Mouse (Mus musculus) liver, embryonic 11.5 days (tissue): Measurements from ENCODE around the gene Gm17416. TPM values are rescaled to one million over a fixed set of nuclear protein-coding genes. Genes with fewer than 3 reads are reported as not detected.

Experiments used
- ATAC-seq: fragments of 200-750 bp; cut with Nextera tagmentation; replicated peaks from 2 replicates; pipeline ENCODE4 v1.8.0; 2017; ENCODE audit warnings: moderate number of reproducible peaks, mild to moderate bottlenecking, moderate TSS enrichment, moderate library complexity; ENCODE audit not compliant: low FRiP score
- DNase-seq: peaks from one replicate; pipeline ENCODE4 v3.0.0-alpha.2; 2017; ENCODE audit warnings: low spot score
- H3K27ac ChIP-seq: fragments of 300-500 bp; sonication (generic); 2 replicates; pipeline ENCODE4 v1.5.1; 2014; ENCODE audit warnings: mild to moderate bottlenecking, low read depth, low read length, control low read depth
- H3K27me3 ChIP-seq: fragments of 300-500 bp; sonication (generic); replicated peaks from 2 replicates; pipeline ENCODE4 v1.6.1; 2014; ENCODE audit warnings: low read length, mixed read lengths; ENCODE audit not compliant: control insufficient read depth, insufficient read depth
- H3K36me3 ChIP-seq: fragments of 300-500 bp; sonication (generic); 2 replicates; pipeline ENCODE4 v1.6.1; 2014; ENCODE audit warnings: mild to moderate bottlenecking, low read length, moderate library complexity, mixed read lengths; ENCODE audit not compliant: control insufficient read depth, insufficient read depth
- H3K4me1 ChIP-seq: fragments of 300-500 bp; sonication (generic); replicated peaks from 2 replicates; pipeline ENCODE4 v1.6.1; 2014; ENCODE audit warnings: low read length, mixed read lengths; ENCODE audit not compliant: control insufficient read depth, insufficient read depth
- H3K4me2 ChIP-seq: fragments of 300-500 bp; sonication (generic); 2 replicates; pipeline ENCODE4 v1.6.1; 2014; ENCODE audit warnings: mild to moderate bottlenecking, control low read depth, moderate library complexity
- H3K4me3 ChIP-seq: fragments of 300-500 bp; sonication (generic); 2 replicates; pipeline ENCODE4 v1.5.1; 2014; ENCODE audit warnings: low read depth, low read length, control low read depth
- H3K9ac ChIP-seq: fragments of 300-500 bp; sonication (generic); 2 replicates; pipeline ENCODE4 v1.6.1; 2014; ENCODE audit warnings: low read depth, low read length, control low read depth
- H3K9me3 ChIP-seq: fragments of 300-500 bp; sonication (generic); 2 replicates; pipeline ENCODE4 v1.6.1; 2016; ENCODE audit warnings: low read length, inconsistent platforms, mixed read lengths; ENCODE audit not compliant: control insufficient read depth
- WGBS: fragments of 180-500 bp; shearing (Covaris S2); extraction: QIAGEN DNeasy Blood & Tissue Kit; methylation state at CpG from one replicate; pipeline ENCODE4 v1.1.7; 2014; 5-methylcytosine and 5-hydroxymethylcytosine counted together
- polyA plus RNA-seq: library from polyadenylated mRNA; unstranded; fragments of >200 nt; fragmentation: Nextera tagmentation; extraction: Ambion mirVana; gene quantifications from 2 replicates; pipeline ENCODE4 v1.2.1, GENCODE M21; 2014

The Gm17416 gene
- polyA plus RNA-seq, result not detected in 2 replicates

GRCm38 (mm10) chr2:152569038-152569437 lies at the start of gene Gm17416:
Gene Gm17416, plus strand, starts transcription at chr2:152569338.
- no peak within 1 kb of the TSS for H3K4me3 ChIP-seq
- 82% methylated on average over 5 of the region's 5 CpGs for WGBS
- H3K27ac ChIP-seq, result no peak within 1 kb of the TSS
- no peaks in the 10 kb centered on the region for H3K9me3 ChIP-seq
- H3K4me1 ChIP-seq, result no peaks in the 10 kb centered on the region
- ATAC-seq (no peak), DNase-seq (no peak)
- no peak within 1 kb of the TSS for H3K9ac ChIP-seq
- no peaks in the 10 kb centered on the region for H3K36me3 ChIP-seq
- no peaks in the 10 kb centered on the region for H3K27me3 ChIP-seq
- no peak within 1 kb of the TSS for H3K4me2 ChIP-seq

- Histone ChIP-seq H3K4me1 (no peaks in the 10 kb centered on the region), H3K4me3 (no peak within 1 kb of the TSS), H3K27ac (no peak within 1 kb of the TSS), H3K36me3 (no peaks in the 10 kb centered on the region), H3K4me2 (no peak within 1 kb of the TSS), H3K9ac (no peak within 1 kb of the TSS), H3K9me3 (no peaks in the 10 kb centered on the region), H3K27me3 (no peaks in the 10 kb centered on the region)
- no peak for ATAC-seq
- DNase-seq, result no peak
- WGBS, result 55% methylated on average over 13 of the region's 13 CpGs
These were observed 29.0 kb upstream of the Gm17416 start, which contains the start of gene Defb29 for GRCm38 (mm10) chr2:152539944-152540710. Gene Defb29, minus strand, starts transcription at chr2:152540098.

GRCm38 (mm10) chr2:152541979-152542378 lies 27.2 kb upstream of the Gm17416 start:
- H3K36me3 ChIP-seq, result no peaks in the 10 kb centered on the region
- WGBS, result 68% methylated on average over 9 of the region's 9 CpGs
- H3K27ac ChIP-seq, result no peak overlapping the region
- no peak overlapping the region for H3K9ac ChIP-seq
- H3K27me3 ChIP-seq, result no peaks in the 10 kb centered on the region
- ATAC-seq, result no peak
- no peaks in the 10 kb centered on the region for H3K9me3 ChIP-seq
- no peak for DNase-seq
- H3K4me1 ChIP-seq, result no peaks in the 10 kb centered on the region
- no peak overlapping the region for H3K4me3 ChIP-seq
- no peak overlapping the region for H3K4me2 ChIP-seq

- Histone ChIP-seq H3K4me3 (no peak overlapping the region), H3K4me1 (no peaks in the 10 kb centered on the region), H3K36me3 (no peaks in the 10 kb centered on the region), H3K4me2 (no peak overlapping the region), H3K27me3 (no peaks in the 10 kb centered on the region), H3K27ac (no peak overlapping the region), H3K9ac (no peak overlapping the region), H3K9me3 (no peaks in the 10 kb centered on the region)
- DNase-seq, result no peak
- no peak for ATAC-seq
- WGBS, result 68% methylated on average over 2 of the region's 2 CpGs
These were observed 26.2 kb upstream of the Gm17416 start for GRCm38 (mm10) chr2:152542897-152543296.

- Histone ChIP-seq H3K9me3 (no peaks in the 10 kb centered on the region), H3K27ac (no peak overlapping the region), H3K9ac (no peak overlapping the region), H3K36me3 (no peaks in the 10 kb centered on the region), H3K4me2 (no peak overlapping the region), H3K4me1 (no peaks in the 10 kb centered on the region), H3K27me3 (no peaks in the 10 kb centered on the region), H3K4me3 (no peak overlapping the region)
- no peak for DNase-seq
- 83% methylated on average over 4 of the region's 4 CpGs for WGBS
- ATAC-seq, result no peak
These were observed 25.7 kb upstream of the Gm17416 start for GRCm38 (mm10) chr2:152543478-152543877.

- Histone ChIP-seq H3K36me3 (no peaks in the 10 kb centered on the region), H3K4me3 (no peak overlapping the region), H3K9ac (no peak overlapping the region), H3K4me1 (no peaks in the 10 kb centered on the region), H3K27ac (no peak overlapping the region), H3K27me3 (no peaks in the 10 kb centered on the region), H3K9me3 (no peaks in the 10 kb centered on the region), H3K4me2 (no peak overlapping the region)
- DNase-seq (no peak), ATAC-seq (no peak)
- 34% methylated on average over 4 of the region's 4 CpGs for WGBS
These were observed 24.4 kb upstream of the Gm17416 start for GRCm38 (mm10) chr2:152544691-152545090.

- Histone ChIP-seq H3K4me2 (no peak overlapping the region), H3K27ac (no peak overlapping the region), H3K4me3 (no peak overlapping the region), H3K36me3 (no peaks in the 10 kb centered on the region), H3K9ac (no peak overlapping the region), H3K27me3 (no peaks in the 10 kb centered on the region), H3K9me3 (no peaks in the 10 kb centered on the region), H3K4me1 (no peaks in the 10 kb centered on the region)
- ATAC-seq, result no peak
- DNase-seq, result no peak
- WGBS, result 67% methylated on average over 5 of the region's 5 CpGs
These were observed 21.0 kb upstream of the Gm17416 start for GRCm38 (mm10) chr2:152548124-152548523.

- WGBS, result 12% methylated on average over 16 of the region's 16 CpGs
- Histone ChIP-seq H3K4me3 (no peak overlapping the region), H3K9me3 (no peaks in the 10 kb centered on the region), H3K27ac (no peak overlapping the region), H3K4me1 (no peaks in the 10 kb centered on the region), H3K36me3 (no peaks in the 10 kb centered on the region), H3K4me2 (no peak overlapping the region), H3K27me3 (no peaks in the 10 kb centered on the region), H3K9ac (no peak overlapping the region)
- ATAC-seq (no peak), DNase-seq (peak; percentile 35)
These were observed 15.2 kb upstream of the Gm17416 start for GRCm38 (mm10) chr2:152553774-152554423.

GRCm38 (mm10) chr2:152556655-152557054 lies 12.5 kb upstream of the Gm17416 start:
- H3K4me1 ChIP-seq, result no peaks in the 10 kb centered on the region; the same call in 1 of the 2 replicates
- 73% methylated on average over 7 of the region's 7 CpGs for WGBS
- no peak overlapping the region for H3K27ac ChIP-seq
- no peaks in the 10 kb centered on the region for H3K27me3 ChIP-seq
- ATAC-seq (no peak), DNase-seq (no peak)
- no peak overlapping the region for H3K4me3 ChIP-seq
- no peaks in the 10 kb centered on the region for H3K9me3 ChIP-seq
- H3K36me3 ChIP-seq, result no peaks in the 10 kb centered on the region
- H3K4me2 ChIP-seq, result no peak overlapping the region
- no peak overlapping the region for H3K9ac ChIP-seq
